Mouse (Mus musculus) induced T-regulatory cell, adult 2 months (primary cell): ENCODE measurements around the gene Sipa1l3.

Source experiments
- DNase-seq: peaks from one replicate; pipeline ENCODE4 v3.0.0-alpha.2; 2012; ENCODE audit warnings: low read depth

Gene Sipa1l3

DNA sequence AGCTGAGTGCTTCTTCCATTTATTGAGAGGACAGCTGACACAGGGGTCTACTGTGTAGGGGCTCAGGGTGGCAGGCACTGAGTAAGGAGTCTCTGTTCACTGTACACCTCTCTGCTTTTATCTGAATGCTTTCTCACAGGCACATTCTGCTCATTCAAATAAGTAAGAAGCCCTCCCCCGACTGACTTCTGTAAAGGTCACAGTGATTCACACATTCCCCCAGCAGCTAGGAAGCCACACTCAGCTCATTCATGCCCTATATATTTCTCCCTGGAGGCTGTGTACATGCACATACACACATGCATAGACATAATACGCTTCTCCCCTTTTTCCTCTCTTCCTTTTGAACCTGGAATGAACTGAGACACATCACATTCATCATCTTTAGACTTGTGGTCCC lies 74.4 kb downstream of the Sipa1l3 start:
- DNase-seq: no peak

DNA sequence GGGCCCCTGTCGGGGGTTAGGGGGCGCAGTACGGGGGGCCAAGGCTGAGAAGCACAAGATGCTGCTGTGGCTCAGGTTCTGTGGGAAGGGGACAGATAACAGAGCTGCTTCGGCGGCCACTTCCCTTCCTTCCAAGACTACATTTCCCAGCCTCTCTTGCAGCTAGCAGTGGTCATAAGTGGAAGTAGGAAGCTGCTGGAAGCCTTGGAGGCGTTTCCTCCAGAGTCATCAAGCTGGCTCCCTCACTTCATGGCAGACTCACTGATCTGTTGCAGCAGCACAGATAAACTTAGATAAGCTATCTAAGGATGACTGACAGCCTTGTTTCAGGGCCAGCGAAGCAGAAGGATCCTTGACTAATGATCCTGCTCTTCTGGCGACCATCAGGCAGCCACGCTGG lies 76.6 kb downstream of the Sipa1l3 start:
- DNase-seq: no peak

- no peak for DNase-seq
These were observed 77.3 kb downstream of the Sipa1l3 start for GRCm38 (mm10) chr7:29441151-29441550.

DNA sequence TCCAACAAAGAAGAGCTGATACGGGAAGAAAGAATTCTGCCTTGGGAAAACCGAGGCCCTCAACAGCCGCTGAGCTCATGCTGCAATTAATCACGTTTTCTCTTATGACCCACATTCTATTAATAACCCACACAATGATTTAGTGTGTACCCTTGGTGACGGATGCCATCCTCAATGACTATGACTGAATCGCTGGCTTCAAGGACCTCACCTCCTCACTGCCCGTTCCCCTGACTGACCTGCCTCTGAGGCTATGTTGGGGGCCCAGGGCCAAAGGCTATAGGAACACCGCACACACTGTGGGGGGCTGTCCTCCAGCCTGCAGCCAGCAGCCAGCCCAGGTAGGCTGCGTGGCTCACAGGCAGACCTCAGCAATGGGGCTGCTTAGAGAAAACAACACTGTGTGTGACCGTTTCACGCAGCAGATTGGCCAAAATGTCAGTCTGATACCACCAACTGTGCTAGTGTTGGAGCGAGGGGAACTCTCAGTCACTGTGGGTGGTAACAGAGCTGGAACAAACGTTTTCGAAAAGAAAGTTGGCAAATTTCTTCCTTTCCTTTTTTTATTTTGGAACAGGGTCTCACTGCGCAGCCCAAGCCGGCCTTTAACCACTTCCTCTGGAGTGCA lies 79.7 kb downstream of the Sipa1l3 start:
- DNase-seq: no peak

- no peak for DNase-seq
These were observed 80.2 kb downstream of the Sipa1l3 start for GRCm38 (mm10) chr7:29438204-29438603.

GRCm38 (mm10) chr7:29437072-29437471 lies 81.4 kb downstream of the Sipa1l3 start:
- no peak for DNase-seq

GRCm38 (mm10) chr7:29434313-29435035 lies 84.0 kb downstream of the Sipa1l3 start:
- no peak for DNase-seq

- no peak for DNase-seq
These were observed 84.7 kb downstream of the Sipa1l3 start for GRCm38 (mm10) chr7:29433725-29434124.

DNA sequence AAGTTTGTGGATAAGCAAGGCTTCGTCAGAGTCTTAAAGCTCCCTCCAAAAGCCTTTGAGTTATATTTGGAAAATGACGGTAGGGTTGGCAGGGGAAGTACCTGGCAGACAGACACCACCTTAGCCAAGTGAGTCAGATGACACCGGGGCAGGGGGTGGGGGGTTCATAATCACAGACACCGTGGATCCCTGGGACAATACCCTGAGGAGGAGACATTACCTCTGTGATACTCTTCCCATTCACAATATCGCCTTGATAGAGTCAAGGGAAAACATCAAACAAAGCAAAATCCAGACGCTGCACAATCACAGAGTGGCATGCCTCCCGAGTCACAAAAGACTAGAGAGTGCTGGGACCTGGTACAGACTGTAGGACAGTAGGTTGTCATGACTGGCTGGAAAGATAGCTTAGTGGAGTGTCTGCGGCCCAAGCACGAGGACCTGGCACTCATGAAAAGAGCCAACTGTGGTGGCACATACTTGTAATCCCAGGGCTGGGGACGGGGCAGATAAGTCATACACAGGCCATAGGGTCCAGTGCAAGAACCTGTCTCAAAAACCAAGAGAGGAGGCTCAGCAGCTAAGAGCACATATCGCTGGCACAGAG lies 85.4 kb downstream of the Sipa1l3 start:
- no peak for DNase-seq

DNA sequence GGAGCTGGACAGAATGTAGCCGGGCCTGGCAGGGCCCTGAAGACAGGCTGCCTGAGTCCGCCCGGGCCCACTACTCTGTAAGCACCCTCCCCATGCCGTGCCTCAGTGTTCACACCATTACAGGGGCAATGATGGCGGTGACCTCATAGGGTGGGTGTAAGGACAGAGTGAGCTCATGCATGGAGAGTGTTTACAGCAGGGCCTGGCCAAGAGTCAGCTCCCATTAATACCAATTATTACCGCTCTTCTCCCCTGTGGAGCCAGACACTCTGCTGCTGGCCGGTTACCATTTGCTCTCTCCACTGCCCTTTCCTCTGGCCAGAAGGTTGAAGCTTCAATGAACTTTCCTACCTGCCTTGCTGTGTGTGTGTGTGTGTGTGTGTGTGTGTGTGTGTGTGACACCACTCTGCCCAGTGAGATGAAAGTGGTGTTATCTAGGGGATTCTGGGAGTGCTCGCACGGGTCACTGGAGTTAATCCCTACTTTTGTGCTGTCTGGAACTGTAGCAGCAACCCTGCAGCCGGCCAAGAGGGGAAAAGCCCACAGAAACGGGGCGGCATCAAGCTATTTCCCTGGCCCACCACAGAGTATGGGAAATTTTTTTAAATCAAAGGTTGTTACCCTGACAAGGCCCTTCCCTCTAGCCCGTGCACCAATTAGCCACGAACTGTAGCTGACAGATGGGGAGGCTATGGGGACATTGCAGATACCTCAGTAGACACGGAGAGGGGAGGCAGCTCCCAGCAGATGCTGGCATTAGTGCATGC lies 86.1 kb downstream of the Sipa1l3 start:
- no peak for DNase-seq

- DNase-seq: no peak
These were observed 87.7 kb downstream of the Sipa1l3 start for GRCm38 (mm10) chr7:29430739-29431211.

- DNase-seq: no peak
These were observed 92.4 kb downstream of the Sipa1l3 start for GRCm38 (mm10) chr7:29426056-29426455.

DNA sequence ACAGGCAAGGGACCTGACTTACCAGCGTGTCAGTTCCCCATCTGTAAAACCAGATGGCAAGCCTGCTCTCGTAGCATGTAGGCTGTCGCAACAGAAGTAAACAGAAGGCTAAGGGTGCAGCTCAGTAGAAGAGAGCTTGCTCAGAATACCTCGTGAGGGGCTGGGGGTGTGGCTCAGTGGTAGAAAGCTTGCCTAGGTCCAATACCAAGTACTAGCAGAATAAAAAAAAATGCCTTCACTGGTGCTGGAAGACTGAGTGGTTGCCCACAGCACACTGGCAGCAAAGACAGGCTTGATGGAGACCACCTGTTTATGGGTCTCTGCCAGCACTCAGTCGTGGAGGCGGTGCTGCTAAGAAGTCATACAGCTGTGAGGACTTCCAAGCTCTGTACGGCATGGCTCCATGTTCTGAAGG lies 93.0 kb downstream of the Sipa1l3 start:
- DNase-seq: no peak

DNA sequence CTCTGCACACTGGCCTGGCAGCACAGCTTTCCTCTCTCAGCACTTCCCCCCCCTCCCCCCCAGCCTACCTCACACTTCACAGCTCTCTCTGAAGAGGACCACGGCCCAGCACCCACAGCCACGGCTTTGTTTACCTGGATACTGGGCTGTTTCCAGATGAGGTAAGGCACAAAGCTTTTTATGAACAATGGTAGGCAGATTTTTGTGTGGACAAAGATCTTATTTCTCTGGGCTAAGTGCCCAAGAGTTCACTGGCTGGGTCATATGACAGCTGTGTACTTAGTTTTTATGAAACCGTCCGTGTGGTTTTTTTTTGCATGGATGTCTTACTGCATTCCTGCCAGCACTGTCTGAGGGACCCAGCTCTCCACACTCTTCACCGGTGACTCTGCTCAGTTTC lies 93.8 kb downstream of the Sipa1l3 start:
- DNase-seq: no peak

DNA sequence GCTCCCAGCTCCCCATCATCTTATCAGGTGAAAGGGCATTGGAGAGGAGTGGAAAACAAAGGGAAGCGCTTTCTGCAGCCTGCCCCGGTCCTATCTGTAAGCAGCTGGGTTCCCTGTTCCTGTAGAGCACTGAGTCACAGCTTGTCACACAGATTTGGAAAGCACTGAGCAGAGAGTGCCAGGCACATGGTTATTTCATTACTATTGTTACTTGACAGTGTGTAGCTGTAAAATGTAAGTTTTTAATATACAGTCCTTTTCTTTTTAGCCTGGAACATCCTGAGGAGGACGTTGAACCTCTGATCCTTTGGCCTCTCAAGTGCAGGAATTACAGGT lies 96.6 kb downstream of the Sipa1l3 start:
- DNase-seq: no peak

GRCm38 (mm10) chr7:29421240-29421908 lies 97.1 kb downstream of the Sipa1l3 start:
- DNase-seq: no peak

DNA sequence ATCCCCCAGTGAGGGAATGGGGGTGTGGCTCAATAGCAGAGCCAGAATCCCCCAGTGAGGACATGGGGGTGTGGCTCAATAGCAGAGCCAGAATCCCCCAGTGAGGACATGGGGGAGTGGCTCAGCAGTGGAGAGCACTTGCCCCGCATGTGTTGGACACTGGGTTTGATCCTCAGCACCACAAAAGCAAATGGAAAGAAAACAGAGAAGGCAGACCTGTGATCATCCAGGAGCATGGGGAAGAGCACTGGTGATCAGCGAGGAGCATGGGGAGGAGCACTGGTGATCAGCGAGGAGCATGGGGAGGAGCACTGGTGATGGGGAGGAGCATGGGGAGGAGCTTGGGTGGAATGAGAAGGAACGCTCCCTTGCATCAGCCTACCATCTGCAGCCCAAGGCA lies 98.6 kb downstream of the Sipa1l3 start:
- no peak for DNase-seq

- DNase-seq: no peak
These were observed 100.2 kb downstream of the Sipa1l3 start for GRCm38 (mm10) chr7:29418231-29418630.

- no peak for DNase-seq
These were observed 100.9 kb downstream of the Sipa1l3 start for GRCm38 (mm10) chr7:29417332-29418069.

- no peak for DNase-seq
These were observed 101.5 kb downstream of the Sipa1l3 start for GRCm38 (mm10) chr7:29416906-29417305.

GRCm38 (mm10) chr7:29411838-29412580 lies 106.4 kb downstream of the Sipa1l3 start:
- no peak for DNase-seq
